Mouse (Mus musculus) cerebellum, postnatal 4 days (tissue): ENCODE data around the gene Dennd1a.
A peak's percentile ranks its signal among the peaks of the same experiment; 100 is the strongest.

Experiments used
- DNase-seq, 2 experiments: peaks; one replicate each; pipeline ENCODE4 v3.0.0; 2022; ENCODE audit warnings: low spot score in 2 of 2, mixed read lengths in 1 of 2

Gene Dennd1a

GRCm38 (mm10) chr2:38164326-38165035, 122.7 kb downstream of the Dennd1a start:
- DNase-seq, result no peak

- no peak for DNase-seq
These were observed 124.7 kb downstream of the Dennd1a start for GRCm38 (mm10) chr2:38162486-38162885.

- DNase-seq, result no peak
These were observed 125.7 kb downstream of the Dennd1a start for GRCm38 (mm10) chr2:38161484-38161883.

- DNase-seq, result no peak
These were observed 127.5 kb downstream of the Dennd1a start for GRCm38 (mm10) chr2:38159736-38160135.

GRCm38 (mm10) chr2:38157002-38157401, 130.2 kb downstream of the Dennd1a start:
- DNase-seq, result no peak

- no peak for DNase-seq
These were observed 131.2 kb downstream of the Dennd1a start for GRCm38 (mm10) chr2:38156001-38156400.

GRCm38 (mm10) chr2:38144831-38145230, 142.4 kb downstream of the Dennd1a start:
- DNase-seq, result no peak

- no peak for DNase-seq
These were observed 143.0 kb downstream of the Dennd1a start for GRCm38 (mm10) chr2:38144067-38144779.

- no peak for DNase-seq
These were observed 144.3 kb downstream of the Dennd1a start for GRCm38 (mm10) chr2:38142905-38143304.

GRCm38 (mm10) chr2:38142210-38142609, 145.0 kb downstream of the Dennd1a start:
- no peak for DNase-seq

GRCm38 (mm10) chr2:38139536-38139935, 147.7 kb downstream of the Dennd1a start:
- no peak for DNase-seq

- peak in 1 of 2 experiments; percentile 62 for DNase-seq
These were observed 150.1 kb downstream of the Dennd1a start for GRCm38 (mm10) chr2:38137086-38137485.

GRCm38 (mm10) chr2:38135427-38135826, 151.8 kb downstream of the Dennd1a start:
- DNase-seq, result peak in 1 of 2 experiments; percentile 58

GRCm38 (mm10) chr2:38133036-38133825, 154.0 kb downstream of the Dennd1a start:
- DNase-seq, result no peak

GRCm38 (mm10) chr2:38132233-38132822, 154.9 kb downstream of the Dennd1a start:
- DNase-seq, result no peak

- DNase-seq, result no peak
These were observed 155.7 kb downstream of the Dennd1a start for GRCm38 (mm10) chr2:38131538-38131937.

GRCm38 (mm10) chr2:38129961-38130802, 157.0 kb downstream of the Dennd1a start:
- DNase-seq, result no peak

- no peak for DNase-seq
These were observed 160.8 kb downstream of the Dennd1a start for GRCm38 (mm10) chr2:38126383-38126732.

GRCm38 (mm10) chr2:38125671-38126382, 161.4 kb downstream of the Dennd1a start:
- no peak for DNase-seq

- DNase-seq, result no peak
These were observed 162.5 kb downstream of the Dennd1a start for GRCm38 (mm10) chr2:38124727-38125126.
